Mouse (Mus musculus): Measurements from ENCODE around the gene Znfx1.

DNA sequence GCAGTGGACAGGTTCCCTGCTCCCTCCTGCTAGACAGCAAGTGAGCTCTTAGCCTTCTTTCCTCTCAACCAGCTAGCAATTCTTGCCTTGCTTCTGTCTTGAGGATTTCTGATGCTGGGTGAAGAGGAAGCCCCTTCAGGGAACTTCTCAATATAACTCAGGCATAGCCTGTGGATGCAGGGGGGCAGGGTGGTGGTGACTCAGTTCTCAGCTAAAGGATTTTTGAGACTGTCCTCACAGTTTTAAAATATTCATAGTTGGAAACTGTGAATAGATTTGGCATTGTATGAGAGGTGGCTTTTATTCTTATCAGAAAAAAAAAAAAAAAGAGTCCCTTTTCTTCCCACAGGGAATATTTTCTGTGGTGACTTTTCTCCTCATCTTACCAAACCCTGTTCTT is 2.1 kb downstream of the Znfx1 start:
- TF ChIP-seq CTCF (IDR thresholded peaks at IDR 0.05; ENCODE audit: extremely low read depth, insufficient read depth, insufficient read length, insufficient replicate concordance) (no peak), POLR2A (IDR thresholded peaks at IDR 0.05; ENCODE audit: low read depth, low read length) (no peak)
